Mouse (Mus musculus) cerebellum, adult 2 months (tissue): ENCODE results near the gene Barx1. TPM values are rescaled to one million over a fixed set of nuclear protein-coding genes. Genes with fewer than 3 reads are reported as not detected.

Experiments used
- DNase-seq, 2 experiments: peaks; one replicate each; pipeline ENCODE4 v3.0.0; 2021
- H3K27ac ChIP-seq: fragments of 200-500 bp; 2 replicates; pipeline ENCODE4 v1.5.1; 2012; ENCODE audit warnings: low read length, control low read depth, inconsistent platforms; ENCODE audit not compliant: insufficient read depth
- H3K27me3 ChIP-seq: fragments of 200-500 bp; 2 replicates; pipeline ENCODE4 v1.6.1; 2012; ENCODE audit warnings: inconsistent platforms, mild to moderate bottlenecking, low read length, moderate library complexity; ENCODE audit not compliant: control insufficient read depth, insufficient read depth
- H3K4me1 ChIP-seq: fragments of 200-500 bp; 2 replicates; pipeline ENCODE4 v1.6.1; 2011; ENCODE audit warnings: low read length; ENCODE audit not compliant: control insufficient read depth, insufficient read depth
- H3K4me3 ChIP-seq: fragments of 200-500 bp; replicated peaks from 2 replicates; pipeline ENCODE3; 2011; ENCODE audit warnings: mild to moderate bottlenecking, low read depth, low read length, control low read depth; ENCODE audit not compliant: insufficient read depth
- CTCF ChIP-seq: fragments of 200-500 bp; IDR thresholded peaks from 2 replicates; pipeline ENCODE4 v1.5.1; 2011; ENCODE audit warnings: low read depth, mild to moderate bottlenecking, control low read depth, low read length, moderate library complexity, borderline replicate concordance; ENCODE audit not compliant: insufficient read depth
- POLR2A ChIP-seq: fragments of 200-500 bp; IDR thresholded peaks from 2 replicates; pipeline ENCODE4 v1.6.1; 2011; ENCODE audit warnings: low read length, control low read depth, borderline replicate concordance; ENCODE audit not compliant: insufficient read depth
- WGBS: fragments of 180-500 bp; shearing (Covaris S2); methylation state at CpG from one replicate; pipeline ENCODE4 v1.1.7; 2018; 5-methylcytosine and 5-hydroxymethylcytosine counted together
- polyA plus RNA-seq: library from polyadenylated mRNA; depleted of rRNA; stranded (reverse); fragments of >200 nt; gene quantifications from 2 replicates; pipeline ENCODE4 v1.2.3, GENCODE M21; 2012; rRNA removed

Barx1 gene
- polyA plus RNA-seq, 1 experiment: not detected

GRCm38 (mm10) chr13:48706385-48706951 lies 43.7 kb downstream of the Barx1 start:
- TF ChIP-seq CTCF: no peak
- TF ChIP-seq POLR2A: no peak
- DNase-seq: no peak
- WGBS: 9% methylated on average over 21 of the region's 21 CpGs
- no peak overlapping the region for H3K27ac ChIP-seq
- H3K4me1 ChIP-seq: 0 out of 2 replicates have a peak, but pooled peaks cover 2% of the 10 kb centered on the region
- H3K27me3 ChIP-seq: no peaks in the 10 kb centered on the region
- H3K4me3 ChIP-seq: peak overlapping the region; percentile 63

DNA sequence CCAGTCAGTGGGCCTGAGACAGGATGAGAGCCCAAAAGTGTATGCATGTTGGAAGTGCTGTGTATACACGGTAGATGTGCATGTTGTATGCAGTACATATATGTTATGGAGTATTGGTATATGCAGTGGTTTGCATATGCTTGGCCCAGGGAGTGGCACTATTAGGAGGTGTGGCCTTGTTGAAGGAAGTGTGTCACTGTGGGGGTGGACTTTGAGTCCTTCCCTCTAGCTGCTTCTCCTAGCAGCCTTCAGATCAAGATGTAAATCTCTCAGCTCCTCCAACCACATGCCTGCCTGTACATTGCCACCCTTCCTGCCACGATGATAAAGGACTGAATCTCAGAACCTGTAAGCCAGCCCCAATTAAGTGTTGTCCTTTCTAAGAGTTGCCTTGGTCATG lies 49.9 kb downstream of the Barx1 start:
- Histone ChIP-seq H3K27me3 (no peaks in the 10 kb centered on the region), H3K4me1 (no peaks in the 10 kb centered on the region), H3K27ac (no peak overlapping the region), H3K4me3 (no peak overlapping the region)
- TF ChIP-seq POLR2A (no peak), CTCF (no peak)
- WGBS: 86% methylated on average over 2 of the region's 2 CpGs
- DNase-seq: no peak

DNA sequence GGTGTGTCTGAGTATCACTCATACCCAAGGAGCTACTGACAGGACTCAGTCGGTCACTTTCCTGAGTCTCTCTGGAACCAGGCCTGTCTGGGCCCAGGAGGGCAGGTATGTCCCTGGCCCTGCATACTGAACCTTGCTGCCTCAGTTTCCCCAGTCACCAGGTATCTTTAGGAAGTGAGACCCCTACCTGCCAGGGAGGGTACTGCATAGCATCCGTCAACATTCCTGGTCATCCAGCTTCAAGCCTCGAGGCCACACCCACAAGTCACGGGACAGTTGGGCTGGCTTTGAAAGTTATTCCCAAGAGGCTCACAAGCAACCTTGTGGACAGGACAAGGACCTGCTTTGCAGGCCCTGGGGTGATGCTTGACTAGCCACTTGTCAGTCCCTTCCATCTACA lies 53.3 kb downstream of the Barx1 start:
- TF ChIP-seq POLR2A (no peak), CTCF (no peak)
- WGBS: 54% methylated on average over 4 of the region's 4 CpGs
- Histone ChIP-seq H3K4me3 (no peak overlapping the region), H3K27ac (no peak overlapping the region), H3K4me1 (no peaks in the 10 kb centered on the region), H3K27me3 (no peaks in the 10 kb centered on the region)
- no peak for DNase-seq

Other genes starting within 250 kb of the Barx1 start
- 15.2 and 15.5 TPM in 2 replicates for gene Zfp169, start 149.5 kb upstream of the Barx1 start, polyA plus RNA-seq
- 1.6 and 1.9 TPM in 2 replicates for gene A830005F24Rik, start 149.4 kb upstream of the Barx1 start, polyA plus RNA-seq
- 21.8 and 23.1 TPM in 2 replicates for gene Ptpdc1, start 37.3 kb upstream of the Barx1 start, polyA plus RNA-seq
- gene Phf2, start 208.1 kb downstream of the Barx1 start, polyA plus RNA-seq: 25.9 and 29.1 TPM in 2 replicates